Mouse (Mus musculus) bone marrow macrophage, adult 2 months (primary cell): ENCODE measurements around the gene Fancc.

Experiments
- CTCF ChIP-seq: IDR thresholded peaks from 2 replicates; pipeline ENCODE4 v1.5.1; 2012; ENCODE audit warnings: low read depth, mild to moderate bottlenecking, low read length, moderate library complexity
- POLR2A ChIP-seq: IDR thresholded peaks from 2 replicates; pipeline ENCODE4 v1.6.1; 2012; ENCODE audit warnings: mild to moderate bottlenecking, low read depth, low read length, borderline replicate concordance

GRCm38 (mm10) chr13:63344481-63344880 is 152.6 kb downstream of the Fancc start:
- TF ChIP-seq POLR2A (no peak), CTCF (no peak)
